Mouse (Mus musculus) B cell, adult 2 months (primary cell): ENCODE data around the gene Gfod1.

ENCODE experiments used
- DNase-seq, 2 experiments: peaks; one replicate each; pipeline ENCODE4 v3.0.0; 2022

Gfod1 gene

GRCm38 (mm10) chr13:43304018-43304431, at the start of gene Gfod1:
Gene Gfod1, minus strand, starts transcription at chr13:43304172.
- peak; percentile 95 to 96 for DNase-seq

GRCm38 (mm10) chr13:43353356-43353755, 49.4 kb upstream of the Gfod1 start:
- DNase-seq, result no peak

- DNase-seq, result no peak
Observed at GRCm38 (mm10) chr13:43350489-43351169, 46.7 kb upstream of the Gfod1 start.

- no peak for DNase-seq
Observed at GRCm38 (mm10) chr13:43349376-43349775, 45.4 kb upstream of the Gfod1 start.

GRCm38 (mm10) chr13:43346825-43347224, 42.9 kb upstream of the Gfod1 start:
- no peak for DNase-seq

GRCm38 (mm10) chr13:43338632-43339031, 34.7 kb upstream of the Gfod1 start:
- no peak for DNase-seq

- no peak for DNase-seq
Observed at GRCm38 (mm10) chr13:43338001-43338400, 34.0 kb upstream of the Gfod1 start.

- no peak for DNase-seq
Observed at GRCm38 (mm10) chr13:43336425-43337221, 32.7 kb upstream of the Gfod1 start.

- DNase-seq, result peak; percentile 48 to 51
Observed at GRCm38 (mm10) chr13:43332591-43332990, 28.6 kb upstream of the Gfod1 start.

- no peak for DNase-seq
Observed at GRCm38 (mm10) chr13:43331721-43332444, 27.9 kb upstream of the Gfod1 start.

- no peak for DNase-seq
Observed at GRCm38 (mm10) chr13:43325427-43325826, 21.5 kb upstream of the Gfod1 start.

GRCm38 (mm10) chr13:43321492-43321891, 17.5 kb upstream of the Gfod1 start:
- peak; percentile 48 to 50 for DNase-seq

- no peak for DNase-seq
Observed at GRCm38 (mm10) chr13:43319396-43319795, 15.4 kb upstream of the Gfod1 start.

GRCm38 (mm10) chr13:43317411-43317810, 13.4 kb upstream of the Gfod1 start:
- no peak for DNase-seq

GRCm38 (mm10) chr13:43305181-43305924, 1.4 kb upstream of the Gfod1 start:
- DNase-seq, result no peak

- DNase-seq, result no peak
Observed at GRCm38 (mm10) chr13:43304700-43305099, 728 bp upstream of the Gfod1 start.

- DNase-seq, result peak; percentile 49 to 59
Observed at GRCm38 (mm10) chr13:43303161-43303965, 609 bp downstream of the Gfod1 start.

GRCm38 (mm10) chr13:43302651-43303160, 1.3 kb downstream of the Gfod1 start:
- DNase-seq, result peak; percentile 30 to 38

- DNase-seq, result no peak
Observed at GRCm38 (mm10) chr13:43302239-43302638, 1.7 kb downstream of the Gfod1 start.

- DNase-seq, result peak; percentile 47 to 53
Observed at GRCm38 (mm10) chr13:43300906-43301305, 3.1 kb downstream of the Gfod1 start.

GRCm38 (mm10) chr13:43300366-43300765, 3.6 kb downstream of the Gfod1 start:
- no peak for DNase-seq

GRCm38 (mm10) chr13:43299171-43299570, 4.8 kb downstream of the Gfod1 start:
- DNase-seq, result no peak
